Mouse (Mus musculus) ES-E14 (cell line): ENCODE measurements around the gene Magi1.

Source experiments
- MAFK ChIP-seq: IDR thresholded peaks from 2 replicates; pipeline ENCODE4 v1.6.1; 2014; ENCODE audit warnings: mild to moderate bottlenecking, low read depth, low read length, inconsistent platforms; ENCODE audit not compliant: insufficient read depth
- ZNF384 ChIP-seq: IDR thresholded peaks from 2 replicates; pipeline ENCODE4 v1.6.1; 2012; ENCODE audit warnings: low read depth, low read length, inconsistent platforms

DNA sequence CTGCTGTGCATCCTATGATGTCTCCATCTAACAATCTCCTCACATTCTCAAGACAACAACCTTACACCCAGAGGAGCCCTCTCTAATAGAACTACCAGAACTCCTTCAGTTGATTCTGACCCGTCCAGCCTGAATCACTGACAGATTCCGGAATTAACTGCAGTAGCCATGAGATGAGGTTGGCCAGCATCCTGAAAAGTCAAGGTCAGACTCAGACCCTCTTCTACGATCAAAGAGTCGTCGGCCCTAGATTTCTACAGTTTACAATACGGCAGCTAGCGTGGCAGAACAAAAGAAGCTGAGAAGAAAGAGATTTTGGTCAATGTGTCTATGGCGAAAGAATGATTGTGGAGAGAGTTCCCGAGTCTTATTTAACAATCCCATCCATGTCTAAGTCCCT lies 257.4 kb downstream of the Magi1 start:
- no peak for TF ChIP-seq ZNF384
- TF ChIP-seq MAFK: no peak
